In the genomic region with DNA sequence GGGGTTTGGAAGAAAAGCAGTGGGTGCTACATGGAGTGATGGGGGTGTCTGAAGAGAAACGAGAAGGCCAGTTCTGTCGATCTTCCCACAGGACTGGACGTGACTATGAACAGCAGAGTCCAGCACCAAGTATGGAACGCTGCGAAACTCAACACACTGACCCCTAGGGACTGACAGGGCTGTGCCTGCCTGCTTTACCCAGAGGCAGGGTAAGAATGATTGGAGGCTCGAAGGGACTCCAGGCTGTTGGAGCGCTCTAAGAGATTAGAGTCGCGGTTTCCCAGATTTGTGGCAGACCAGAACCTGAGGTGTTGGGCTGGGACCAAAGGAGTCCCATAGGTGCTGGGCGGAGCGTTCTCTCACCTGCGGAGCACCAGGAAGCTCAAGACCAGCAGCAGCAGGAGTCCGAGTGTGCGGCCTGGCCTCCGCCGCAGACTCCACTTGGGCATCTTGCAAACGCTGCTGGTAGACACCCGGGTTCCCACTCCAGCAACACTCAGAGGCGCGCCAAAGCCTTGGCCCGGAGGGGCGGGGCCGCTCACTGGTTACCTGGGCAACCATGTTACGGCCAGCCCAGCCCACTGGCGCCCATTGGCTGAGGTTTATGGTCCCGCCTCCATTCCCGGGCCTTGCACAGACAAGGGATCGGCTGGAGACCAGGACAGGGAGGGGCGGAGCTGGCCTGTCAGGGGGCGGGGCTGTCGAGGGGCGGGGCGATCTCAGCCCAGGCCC, we compare ENCODE assay signal across 9 mouse cellular contexts. TPM values are rescaled to one million over a fixed set of nuclear protein-coding genes. Genes with fewer than 3 reads are reported as not detected.
DNase-seq lines count a peak whose midpoint lies in the region; ATAC-seq and TF ChIP-seq lines count a peak whose summit lies in the region.
"Had no signal": no experiment of that assay in that cellular context is flagged by ENCODE, and none has a peak within 500 bp of the region (broad histone marks: within the 10 kb centered on the region; RNA-seq: fewer than 3 reads in every experiment).

Gene Glb1l2, minus strand, starts transcription at position 534 of the 732 bp plus-strand sequence.

- 1% methylated on average over 33 of the region's 33 CpGs for WGBS in cerebellum, adult 2 months
- under 1% methylated on average over 33 of the region's 33 CpGs for WGBS in forebrain, embryonic 15.5 days
- WGBS in heart, postnatal 0 days, result 1% methylated on average over 33 of the region's 33 CpGs
- 3% methylated on average over 33 of the region's 33 CpGs for WGBS in liver, embryonic 12.5 days (ENCODE audit: insufficient replicate concordance)

- peak within 1 kb of the TSS; percentile 56 for H3K9ac ChIP-seq in forebrain, embryonic 15.5 days (replicated peaks)
- H3K9ac ChIP-seq in heart, postnatal 0 days (replicated peaks; ENCODE audit: low read depth, low read length), result no peak within 1 kb of the TSS
- no peak within 1 kb of the TSS; the same call in 1 of the 2 replicates for H3K9ac ChIP-seq in liver, embryonic 12.5 days

- H3K27ac ChIP-seq in cerebellum, adult 2 months (ENCODE audit: insufficient read depth, low read length), result no peak within 1 kb of the TSS
- H3K27ac ChIP-seq in forebrain, embryonic 15.5 days (replicated peaks), result 0 out of 2 replicates have a peak within 1 kb of the TSS, but pooled peaks have one; percentile 28
- H3K27ac ChIP-seq in heart, postnatal 0 days (ENCODE audit: low read depth), result no peak within 1 kb of the TSS
- H3K27ac ChIP-seq in liver, embryonic 12.5 days, result no peak within 1 kb of the TSS

- peak; percentile 97 for DNase-seq in ES-CJ7 (ENCODE audit: low read depth, low spot score)
- peak; percentile 69 to 77 for DNase-seq in cerebellum, adult 2 months
- DNase-seq in heart, postnatal 0 days (ENCODE audit: low spot score), result peak; percentile 81
- peak; percentile 97 to 99 for DNase-seq in kidney, postnatal 25 days
- DNase-seq in neural tube, embryonic 10.5 days (ENCODE audit: extremely low spot score, low spot score), result peak; percentile 97
- peak; percentile 47 for DNase-seq in telencephalon, adult 2 months (ENCODE audit: low read depth, low spot score)

- H3K36me3 ChIP-seq in forebrain, embryonic 15.5 days, result no peaks in the 10 kb centered on the region
- no peaks in the 10 kb centered on the region for H3K36me3 ChIP-seq in heart, postnatal 0 days (replicated peaks; ENCODE audit: control insufficient read depth, insufficient read depth, low read length)
- no peaks in the 10 kb centered on the region for H3K36me3 ChIP-seq in liver, embryonic 12.5 days

- ATAC-seq in forebrain, embryonic 15.5 days (replicated peaks), result peak; percentile 100
- ATAC-seq in heart, postnatal 0 days (ENCODE audit: insufficient read depth, low read depth), result peak; percentile 100
- ATAC-seq in liver, embryonic 12.5 days, result peak; percentile 99

- TF ChIP-seq EP300 in heart, postnatal 0 days (IDR thresholded peaks at IDR 0.05; ENCODE audit: low read depth), result no peak

- H3K9me3 ChIP-seq in forebrain, embryonic 15.5 days, result no peaks in the 10 kb centered on the region
- H3K9me3 ChIP-seq in heart, postnatal 0 days (replicated peaks; ENCODE audit: control insufficient read depth, low read length), result no peaks in the 10 kb centered on the region
- no peaks in the 10 kb centered on the region for H3K9me3 ChIP-seq in liver, embryonic 12.5 days (replicated peaks)

- peaks cover 3% of the 10 kb centered on the region; the same call in 1 of the 2 replicates for H3K4me1 ChIP-seq in cerebellum, adult 2 months (ENCODE audit: control insufficient read depth, insufficient read depth, low read length)
- H3K4me1 ChIP-seq in forebrain, embryonic 15.5 days, result peaks cover 12% of the 10 kb centered on the region
- 0 out of 2 replicates have a peak, but pooled peaks cover 5% of the 10 kb centered on the region for H3K4me1 ChIP-seq in heart, postnatal 0 days (ENCODE audit: control insufficient read depth, insufficient read depth)
- peaks cover 9% of the 10 kb centered on the region; the same call in 1 of the 2 replicates for H3K4me1 ChIP-seq in liver, embryonic 12.5 days

- TF ChIP-seq CTCF in cerebellum, adult 2 months (IDR thresholded peaks at IDR 0.05; ENCODE audit: borderline replicate concordance, insufficient read depth, low read depth, low read length), result no peak
- peak; percentile 16 for TF ChIP-seq CTCF in heart, postnatal 0 days (IDR thresholded peaks at IDR 0.05; ENCODE audit: low read depth)

- H3K4me2 ChIP-seq in forebrain, embryonic 15.5 days (replicated peaks), result peak within 1 kb of the TSS; percentile 88
- peak within 1 kb of the TSS; percentile 68 for H3K4me2 ChIP-seq in heart, postnatal 0 days (ENCODE audit: low read depth, low read length)
- peak within 1 kb of the TSS; percentile 64 for H3K4me2 ChIP-seq in liver, embryonic 12.5 days

- no peaks in the 10 kb centered on the region for H3K27me3 ChIP-seq in cerebellum, adult 2 months (ENCODE audit: control insufficient read depth, insufficient read depth, low read length)
- no peaks in the 10 kb centered on the region for H3K27me3 ChIP-seq in forebrain, embryonic 15.5 days
- H3K27me3 ChIP-seq in heart, postnatal 0 days (ENCODE audit: control insufficient read depth, insufficient read depth, low read length), result no peaks in the 10 kb centered on the region
- peaks cover 3% of the 10 kb centered on the region; the same call in 1 of the 2 replicates for H3K27me3 ChIP-seq in liver, embryonic 12.5 days (replicated peaks)

- peak within 1 kb of the TSS; percentile 7 for H3K4me3 ChIP-seq in cerebellum, adult 2 months (replicated peaks; ENCODE audit: insufficient read depth, low read depth, low read length)
- peak within 1 kb of the TSS; percentile 51 for H3K4me3 ChIP-seq in forebrain, embryonic 15.5 days
- H3K4me3 ChIP-seq in heart, postnatal 0 days (ENCODE audit: low read depth, low read length), result peak within 1 kb of the TSS; percentile 44
- H3K4me3 ChIP-seq in liver, embryonic 12.5 days, result peak within 1 kb of the TSS; percentile 29

- no peak for TF ChIP-seq POLR2A in cerebellum, adult 2 months (IDR thresholded peaks at IDR 0.05; ENCODE audit: borderline replicate concordance, insufficient read depth, low read length)

RNA-seq across cellular contexts. Expression of gene Glb1l2, which starts in this region (rescaled TPM):
- 0.64 and 1.2 TPM in 2 replicates for polyA plus RNA-seq in cerebellum, adult 2 months (2012; rRNA removed)
- polyA plus RNA-seq in forebrain, embryonic 15.5 days (2015; fragmentation: Nextera tagmentation; extraction: Ambion mirVana), result 2.1 and 2.2 TPM in 2 replicates
- 0.23 TPM in 2 replicates for total RNA-seq in heart, postnatal 0 days (2014; rRNA removed; ENCODE audit: low replicate concordance)
- polyA plus RNA-seq in heart, postnatal 0 days (2015; fragmentation: Nextera tagmentation; extraction: Ambion mirVana), result 0.30 and 0.45 TPM in 2 replicates
- 0.14 and 0.19 TPM in 2 replicates for polyA plus RNA-seq in liver, embryonic 12.5 days (2016; fragmentation: Nextera tagmentation; extraction: Ambion mirVana)
- total RNA-seq: MEL had no signal

Comparison
In these comparisons a context has a peak if more than half of its experiments do, and no peak if none do; other contexts are left out.
1. Peak in DNase-seq, ATAC-seq, H3K4me3 ChIP-seq and H3K4me2 ChIP-seq in heart, postnatal 0 days; RNA of the gene not detected or under 1 TPM.
2. Peak in ATAC-seq, H3K4me3 ChIP-seq and H3K4me2 ChIP-seq in liver, embryonic 12.5 days; RNA of the gene not detected or under 1 TPM.
3. DNase-seq: peak in every context shown above with its lines; median percentile 98 in kidney, postnatal 25 days; 97 in ES-CJ7; 97 in neural tube, embryonic 10.5 days; 81 in heart, postnatal 0 days; 73 in cerebellum, adult 2 months; 47 in telencephalon, adult 2 months.